28 mouse cellular contexts compared by ENCODE assay signal in genomic region chr6:28957486-28957885, GRCm38 (mm10).
"Had no signal": no experiment of that assay in that cellular context is flagged by ENCODE, and none has a peak within 500 bp of the region (broad histone marks: within the 10 kb centered on the region; RNA-seq: fewer than 3 reads in every experiment).

No protein-coding gene starts in this region.

- H3K4me3 ChIP-seq: gastrocnemius, adult 2 months; heart, embryonic 10.5 days; heart, embryonic 12.5 days; hindbrain, embryonic 10.5 days; hindbrain, embryonic 12.5 days; intestine, embryonic 15.5 days; layer of hippocampus, adult 2 months; left cerebral cortex, adult 2 months; limb, embryonic 10.5 days; limb, embryonic 12.5 days; liver, embryonic 13.5 days had no signal

- H3K4me1 ChIP-seq: heart, embryonic 10.5 days; heart, embryonic 12.5 days; hindbrain, embryonic 10.5 days; intestine, embryonic 15.5 days; liver, embryonic 13.5 days had no signal

- H3K9me3 ChIP-seq: heart, embryonic 10.5 days; heart, embryonic 12.5 days; hindbrain, embryonic 10.5 days; hindbrain, embryonic 12.5 days; intestine, embryonic 15.5 days; limb, embryonic 10.5 days; limb, embryonic 12.5 days; liver, embryonic 13.5 days had no signal

- H3K27ac ChIP-seq: gastrocnemius, adult 2 months; heart, embryonic 10.5 days; hindbrain, embryonic 10.5 days; hindbrain, embryonic 12.5 days; hindbrain, embryonic 14.5 days; intestine, embryonic 15.5 days; layer of hippocampus, adult 2 months; left cerebral cortex, adult 2 months; limb, embryonic 10.5 days; limb, embryonic 12.5 days; liver, embryonic 13.5 days had no signal

- H3K27me3 ChIP-seq: hindbrain, embryonic 12.5 days; intestine, embryonic 15.5 days; limb, embryonic 12.5 days had no signal

- H3K9ac ChIP-seq: heart, embryonic 12.5 days; hindbrain, embryonic 12.5 days; hindbrain, embryonic 14.5 days; intestine, embryonic 15.5 days; limb, embryonic 12.5 days; liver, embryonic 13.5 days had no signal

- ATAC-seq: hindbrain, embryonic 16.5 days; inflammation-experienced regulatory T-cells, adult 6 months; intestine, embryonic 15.5 days; intestine, postnatal 0 days had no signal

- DNase-seq: gastrocnemius, adult 2 months; gastrocnemius, postnatal 10 days; gastrocnemius, postnatal 25 days; heart, adult 18-20 months; heart, postnatal 10 days; heart, postnatal 4 days; kidney, adult 18-20 months; kidney, adult 8-10 months; kidney, postnatal 10 days; kidney, postnatal 25 days; kidney, postnatal 4 days; layer of hippocampus, adult 9-11 months; liver; liver, embryonic 13.5 days had no signal

- H3K36me3 ChIP-seq: heart, embryonic 10.5 days; heart, embryonic 12.5 days; hindbrain, embryonic 10.5 days; hindbrain, embryonic 12.5 days; intestine, embryonic 15.5 days; limb, embryonic 10.5 days; limb, embryonic 12.5 days; liver, embryonic 13.5 days had no signal

- H3K4me2 ChIP-seq: heart, embryonic 12.5 days; hindbrain, embryonic 12.5 days; hindbrain, embryonic 14.5 days; intestine, embryonic 15.5 days; limb, embryonic 12.5 days; liver, embryonic 11.5 days; liver, embryonic 13.5 days had no signal
